Mouse (Mus musculus) ES-E14 (cell line): ENCODE measurements around the gene Evi2. TPM values are rescaled to one million over a fixed set of nuclear protein-coding genes. Genes with fewer than 3 reads are reported as not detected.

Experiments
- DNase-seq: peaks from one replicate; pipeline ENCODE4 v3.0.0-alpha.2; 2013; ENCODE audit warnings: low read depth, low spot score
- H3K27ac ChIP-seq: 2 replicates; pipeline ENCODE4 v1.5.1; 2012; ENCODE audit warnings: low read depth, mild to moderate bottlenecking, low read length, moderate library complexity, mixed read lengths; ENCODE audit not compliant: poor library complexity, insufficient read depth, severe bottlenecking
- H3K36me3 ChIP-seq: 2 replicates; pipeline ENCODE4 v1.6.1; 2012; ENCODE audit warnings: mild to moderate bottlenecking, low read length, moderate library complexity, mixed read lengths; ENCODE audit not compliant: control insufficient read depth, poor library complexity, insufficient read depth, severe bottlenecking
- H3K4me1 ChIP-seq, 2 experiments: fragments of 150-350 bp in 1 of 2; sonication (generic) in 1 of 2; 2 replicates each; pipeline ENCODE4 v1.6.1; 2012; ENCODE audit warnings: low read length in 2 of 2, mild to moderate bottlenecking in 1 of 2, mixed read lengths in 1 of 2; ENCODE audit not compliant: control insufficient read depth in 2 of 2, insufficient read depth in 2 of 2, poor library complexity in 1 of 2
- H3K4me3 ChIP-seq, 2 experiments: fragments of 150-350 bp in 1 of 2; sonication (generic) in 1 of 2; 2 replicates each; pipeline ENCODE4 v1.5.1; 2012; ENCODE audit warnings: low read length in 2 of 2, low read depth in 1 of 2, mild to moderate bottlenecking in 1 of 2, mixed read lengths in 1 of 2; ENCODE audit not compliant: insufficient read depth in 1 of 2, poor library complexity in 1 of 2, severe bottlenecking in 1 of 2
- H3K9ac ChIP-seq: 2 replicates; pipeline ENCODE4 v1.6.1; 2012; ENCODE audit warnings: low read depth, mild to moderate bottlenecking, low read length, mixed read lengths; ENCODE audit not compliant: poor library complexity, insufficient read depth, severe bottlenecking
- H3K9me3 ChIP-seq: fragments of 150-350 bp; sonication (generic); 2 replicates; pipeline ENCODE4 v1.6.1; 2012; ENCODE audit warnings: low read depth, mild to moderate bottlenecking, low read length; ENCODE audit not compliant: control insufficient read depth, insufficient read depth
- CHD2 ChIP-seq: IDR thresholded peaks from 2 replicates; pipeline ENCODE4 v1.6.1; 2014; ENCODE audit warnings: mild to moderate bottlenecking, low read depth, low read length, inconsistent platforms
- HCFC1 ChIP-seq: IDR thresholded peaks from 2 replicates; pipeline ENCODE4 v1.6.1; 2012; ENCODE audit warnings: low read length, inconsistent platforms, borderline replicate concordance; ENCODE audit not compliant: insufficient read depth
- MAFK ChIP-seq: IDR thresholded peaks from 2 replicates; pipeline ENCODE4 v1.6.1; 2014; ENCODE audit warnings: mild to moderate bottlenecking, low read depth, low read length, inconsistent platforms; ENCODE audit not compliant: insufficient read depth
- ZC3H11A ChIP-seq: IDR thresholded peaks from 2 replicates; pipeline ENCODE4 v1.6.1; 2012; ENCODE audit warnings: low read depth, mild to moderate bottlenecking, inconsistent platforms, low read length, borderline replicate concordance
- ZNF384 ChIP-seq: IDR thresholded peaks from 2 replicates; pipeline ENCODE4 v1.6.1; 2012; ENCODE audit warnings: low read depth, low read length, inconsistent platforms
- in situ Hi-C, 2 experiments: fragments of 600-800 bp; cut with MboI; formaldehyde crosslinking; loops; one replicate each; pipeline ENCODE4 v1.15.1; 2025; ENCODE audit warnings: low sequenced_read_pairs in 2 of 2, inconsistent platforms in 1 of 2; ENCODE audit not compliant: unreplicated experiment in 2 of 2
- total RNA-seq: library from RNA; depleted of rRNA; stranded (reverse); fragments of 300-350 nt; gene quantifications from 2 replicates; pipeline ENCODE4 v1.2.3, GENCODE M21; 2012

Gene Evi2
- total RNA-seq, 1 experiment, result 0.13 TPM

DNA sequence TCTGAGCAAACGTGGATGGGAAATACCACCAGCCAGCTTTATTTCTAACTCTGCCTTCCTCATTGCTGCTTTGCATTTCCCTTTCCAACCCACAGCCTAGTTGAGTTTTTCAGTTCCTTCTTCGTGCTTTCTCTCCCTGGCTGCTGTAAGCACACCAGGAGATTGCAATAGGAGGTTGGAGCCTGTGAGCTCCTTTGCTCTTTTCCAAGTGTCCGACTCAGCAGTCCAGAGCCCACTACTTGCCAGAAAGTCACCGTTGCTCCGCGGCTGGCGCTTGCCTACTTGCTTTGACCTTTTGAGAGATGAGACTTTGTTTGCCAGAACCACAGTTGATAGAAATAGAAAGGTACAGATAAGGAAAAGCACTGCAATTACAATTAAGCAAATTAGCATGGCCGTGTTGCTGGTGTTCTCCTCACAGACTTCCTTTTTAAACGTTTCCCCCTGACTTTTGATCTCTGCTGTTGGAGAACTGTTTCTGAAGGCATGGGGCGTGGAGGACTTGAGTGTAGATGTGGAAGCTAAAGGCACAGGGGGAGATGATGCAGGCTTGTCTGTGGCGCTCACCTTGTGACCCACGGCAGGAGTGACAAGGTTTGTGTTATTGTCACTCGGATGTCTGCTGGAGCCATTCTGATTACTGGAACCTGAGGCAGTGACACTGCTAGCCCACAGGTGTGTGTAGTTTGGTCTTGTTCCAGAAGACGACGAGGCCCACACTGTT is 3.2 kb downstream of the Evi2 start:
- H3K27ac ChIP-seq, result no peak overlapping the region
- no peak overlapping the region for H3K4me3 ChIP-seq
- TF ChIP-seq ZNF384 (no peak), ZC3H11A (no peak), MAFK (no peak), HCFC1 (no peak), CHD2 (no peak)
- peaks cover 2% of the 10 kb centered on the region; the same call in 1 of the 2 replicates for H3K36me3 ChIP-seq
- in situ Hi-C loops, result no loop called here
- H3K9ac ChIP-seq, result no peak overlapping the region
- H3K4me1 ChIP-seq, result no peaks in the 10 kb centered on the region
- H3K9me3 ChIP-seq, result no peaks in the 10 kb centered on the region
- DNase-seq, result no peak

DNA sequence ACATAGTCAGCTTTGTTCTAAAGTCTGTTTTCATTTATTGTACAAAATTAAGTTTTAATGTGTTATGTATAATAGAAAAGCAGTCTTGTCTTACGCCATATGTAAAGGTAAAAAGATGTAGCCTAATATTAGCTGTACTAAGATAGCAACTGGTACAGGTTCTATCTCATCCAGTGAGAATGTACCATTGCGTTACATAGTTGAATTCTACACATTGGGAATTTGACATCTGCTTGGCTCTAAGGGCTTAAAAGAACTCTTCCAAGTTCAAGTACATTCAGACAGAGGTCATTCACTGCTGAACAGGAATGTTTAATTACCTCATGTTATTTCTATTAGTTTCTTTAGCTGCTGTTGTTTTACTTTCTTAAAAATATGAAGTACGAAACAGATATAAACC is 3.8 kb downstream of the Evi2 start:
- H3K9ac ChIP-seq, result no peak overlapping the region
- in situ Hi-C loops, result no loop called here

DNA sequence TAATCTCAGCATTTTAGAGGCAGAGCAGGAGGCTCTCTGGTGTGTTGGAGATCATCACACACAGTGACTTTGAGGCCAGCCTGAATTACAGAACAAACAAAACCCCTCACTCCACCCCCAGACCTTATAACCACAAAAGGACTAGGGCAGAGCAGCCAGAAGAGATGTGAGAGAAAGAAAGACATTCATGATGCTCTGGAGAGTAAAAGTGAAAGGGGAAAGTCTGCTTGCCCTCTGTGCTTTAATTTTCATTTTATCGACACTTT is 6.1 kb downstream of the Evi2 start:
- TF ChIP-seq MAFK, result no peak
- no peak for TF ChIP-seq ZC3H11A
- TF ChIP-seq ZNF384, result no peak
- no peak for TF ChIP-seq CHD2
- no peak for TF ChIP-seq HCFC1
- Histone ChIP-seq H3K9ac (no peak overlapping the region), H3K9me3 (no peaks in the 10 kb centered on the region), H3K27ac (no peak overlapping the region), H3K36me3 (peaks cover 2% of the 10 kb centered on the region; the same call in 1 of the 2 replicates), H3K4me1 (no peaks in the 10 kb centered on the region), H3K4me3 (no peak overlapping the region)
- no peak for DNase-seq
- in situ Hi-C loops, result no loop called here

More for the DNA sequence above, 3.8 kb downstream of the Evi2 start:
- H3K36me3 ChIP-seq, result peaks cover 2% of the 10 kb centered on the region; the same call in 1 of the 2 replicates
- no peak overlapping the region for H3K27ac ChIP-seq
- H3K4me3 ChIP-seq, result no peak overlapping the region
- DNase-seq, result no peak
- no peaks in the 10 kb centered on the region for H3K4me1 ChIP-seq
- H3K9me3 ChIP-seq, result no peaks in the 10 kb centered on the region
- no peak for TF ChIP-seq ZC3H11A
- no peak for TF ChIP-seq MAFK
- no peak for TF ChIP-seq HCFC1
- TF ChIP-seq CHD2, result no peak
- no peak for TF ChIP-seq ZNF384

DNA sequence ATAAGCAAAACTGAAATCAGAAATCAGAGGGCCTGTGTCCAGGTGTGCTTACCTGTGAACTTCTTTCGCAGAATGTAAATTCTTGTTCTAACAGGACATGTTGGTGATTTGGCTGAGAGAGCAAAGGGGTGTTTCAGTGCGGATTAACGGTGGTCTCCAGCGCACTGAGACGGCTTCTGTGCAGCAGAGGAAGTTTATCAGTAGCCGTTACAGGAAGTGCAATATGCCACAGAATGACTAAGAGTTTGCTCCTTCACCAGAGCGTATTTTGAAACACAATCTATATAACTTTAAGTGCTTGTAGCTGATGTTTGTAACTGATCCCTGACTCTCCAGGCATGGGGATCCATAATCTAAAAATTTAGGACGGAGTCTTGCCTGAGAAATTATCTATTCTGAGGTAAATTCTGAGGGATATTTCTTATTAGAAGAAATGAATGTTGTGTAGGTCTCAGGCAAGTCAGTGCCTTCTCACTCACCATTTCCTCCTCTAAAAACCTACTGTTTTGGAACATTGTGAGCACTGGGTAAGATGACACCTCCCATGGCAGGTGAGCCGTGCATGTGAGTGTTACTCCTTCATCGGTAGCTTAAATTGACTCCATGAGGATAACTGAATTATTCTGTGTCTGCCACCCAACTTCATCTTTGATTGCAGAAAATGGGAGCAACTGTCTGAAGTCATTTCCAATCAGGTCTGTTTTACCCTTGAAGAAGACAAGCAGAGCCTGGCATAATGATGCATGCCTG is 6.7 kb downstream of the Evi2 start, which contains the start of gene Evi2b:
Evi2b (minus strand) TSS at position 203 of the 750 bp plus-strand sequence.
- TF ChIP-seq ZC3H11A (no peak), ZNF384 (no peak), MAFK (no peak), HCFC1 (no peak), CHD2 (no peak)
- Histone ChIP-seq H3K4me1 (no peaks in the 10 kb centered on the region), H3K36me3 (peaks cover 2% of the 10 kb centered on the region; the same call in 1 of the 2 replicates), H3K9ac (no peak within 1 kb of the TSS), H3K27ac (no peak within 1 kb of the TSS), H3K9me3 (no peaks in the 10 kb centered on the region), H3K4me3 (no peak within 1 kb of the TSS)
- no peak for DNase-seq
- in situ Hi-C loops, result no loop called here
